7 mouse cellular contexts compared by ENCODE assay signal in genomic region chr1:175028716-175029204, GRCm38 (mm10).
DNase-seq lines count a peak whose midpoint lies in the region; ATAC-seq and TF ChIP-seq lines count a peak whose summit lies in the region.

No protein-coding gene starts in this region.

- ATAC-seq in lung, embryonic 15.5 days (ENCODE audit: borderline replicate concordance, extremely low read depth, low FRiP score, low TSS enrichment), result peak; percentile 70
- peak; percentile 77 for ATAC-seq in limb, embryonic 12.5 days (ENCODE audit: insufficient number of reproducible peaks, insufficient read depth, low FRiP score, low TSS enrichment, low read depth)
- ATAC-seq in stomach, postnatal 0 days (ENCODE audit: low FRiP score, low TSS enrichment), result 0 out of 2 replicates have a peak, but pooled peaks have one; percentile 32

- H3K4me1 ChIP-seq in lung, embryonic 15.5 days, result no peaks in the 10 kb centered on the region
- no peaks in the 10 kb centered on the region for H3K4me1 ChIP-seq in embryonic fibroblast, embryonic 13.5 days (ENCODE audit: control insufficient read depth, insufficient read depth, low read length)
- peaks cover 9% of the 10 kb centered on the region for H3K4me1 ChIP-seq in limb, embryonic 12.5 days (replicated peaks)
- no peaks in the 10 kb centered on the region for H3K4me1 ChIP-seq in stomach, postnatal 0 days (replicated peaks; ENCODE audit: control insufficient read depth, insufficient read depth)

- TF ChIP-seq CTCF in embryonic fibroblast, embryonic 13.5 days (IDR thresholded peaks at IDR 0.05; ENCODE audit: borderline replicate concordance, insufficient read depth, low read length), result no peak
- peak; percentile 11 for TF ChIP-seq CTCF in stomach, postnatal 0 days (IDR thresholded peaks at IDR 0.05; ENCODE audit: low read depth)
- no peak for TF ChIP-seq CTCF in gastrocnemius, adult 2 months (IDR thresholded peaks at IDR 0.05)

- H3K36me3 ChIP-seq in lung, embryonic 15.5 days, result no peaks in the 10 kb centered on the region
- H3K36me3 ChIP-seq in limb, embryonic 12.5 days, result no peaks in the 10 kb centered on the region
- no peaks in the 10 kb centered on the region for H3K36me3 ChIP-seq in stomach, postnatal 0 days (ENCODE audit: control insufficient read depth, insufficient read depth, low read length)

- no peak overlapping the region for H3K9ac ChIP-seq in lung, embryonic 15.5 days
- H3K9ac ChIP-seq in limb, embryonic 12.5 days (replicated peaks), result 0 out of 2 replicates have a peak overlapping the region, but pooled peaks have one; percentile 0
- no peak overlapping the region for H3K9ac ChIP-seq in stomach, postnatal 0 days (ENCODE audit: low read length)

- H3K27ac ChIP-seq in lung, embryonic 15.5 days, result no peak overlapping the region
- peak overlapping the region; percentile 5; the same call in 1 of the 2 replicates for H3K27ac ChIP-seq in embryonic fibroblast, embryonic 13.5 days (ENCODE audit: insufficient read depth, low read length)
- no peak overlapping the region for H3K27ac ChIP-seq in limb, embryonic 12.5 days
- H3K27ac ChIP-seq in stomach, postnatal 0 days (replicated peaks), result no peak overlapping the region
- no peak overlapping the region for H3K27ac ChIP-seq in gastrocnemius, adult 2 months

- H3K4me2 ChIP-seq in lung, embryonic 15.5 days, result no peak overlapping the region
- peak overlapping the region; percentile 38 for H3K4me2 ChIP-seq in limb, embryonic 12.5 days
- H3K4me2 ChIP-seq in stomach, postnatal 0 days (replicated peaks; ENCODE audit: low read depth), result no peak overlapping the region

- WGBS in lung, embryonic 15.5 days, result 14% methylated on average over 9 of the region's 9 CpGs
- WGBS in limb, embryonic 12.5 days, result 5% methylated on average over 9 of the region's 9 CpGs
- WGBS in stomach, postnatal 0 days, result 18% methylated on average over 9 of the region's 9 CpGs

- no peaks in the 10 kb centered on the region for H3K9me3 ChIP-seq in lung, embryonic 15.5 days
- H3K9me3 ChIP-seq in limb, embryonic 12.5 days, result no peaks in the 10 kb centered on the region
- no peaks in the 10 kb centered on the region for H3K9me3 ChIP-seq in stomach, postnatal 0 days (ENCODE audit: control insufficient read depth, low read length)

- 0 out of 2 replicates have a peak, but pooled peaks have one; percentile 28 for TF ChIP-seq POLR2A in embryonic fibroblast, embryonic 13.5 days (IDR thresholded peaks at IDR 0.05; ENCODE audit: low read depth, low read length)

- TF ChIP-seq EP300 in stomach, postnatal 0 days (optimal IDR thresholded peaks at IDR 0.05), result no peak

- no peak overlapping the region for H3K4me3 ChIP-seq in lung, embryonic 15.5 days
- H3K4me3 ChIP-seq in embryonic fibroblast, embryonic 13.5 days (ENCODE audit: insufficient read depth, low read length), result no peak overlapping the region
- no peak overlapping the region for H3K4me3 ChIP-seq in limb, embryonic 12.5 days (replicated peaks)
- no peak overlapping the region for H3K4me3 ChIP-seq in stomach, postnatal 0 days (ENCODE audit: low read depth, low read length)
- H3K4me3 ChIP-seq in gastrocnemius, adult 2 months, result no peak overlapping the region

- intact Hi-C loops in gastrocnemius, adult 2 months (cut with DNase I), result no loop called here

- no peaks in the 10 kb centered on the region for H3K27me3 ChIP-seq in lung, embryonic 15.5 days
- H3K27me3 ChIP-seq in limb, embryonic 12.5 days, result no peaks in the 10 kb centered on the region
- H3K27me3 ChIP-seq in stomach, postnatal 0 days (ENCODE audit: control insufficient read depth, insufficient read depth, low read length), result no peaks in the 10 kb centered on the region

- no peak for DNase-seq in lung, postnatal 10 days
- peak; percentile 21 for DNase-seq in stomach, postnatal 0 days (ENCODE audit: low spot score)
- no peak for DNase-seq in urinary bladder, postnatal 14 days (ENCODE audit: low spot score)
- no peak for DNase-seq in gastrocnemius, adult 2 months
